Mouse (Mus musculus) spleen, adult 2 months (tissue): ENCODE measurements at regions not wholly inside any gene's neighbourhood (a gene's known extent, or its start where the extent isn't known, plus 50 kb on each side); places are given as distances from the start of the nearest gene placed in this dataset.
A peak's percentile ranks its signal among the peaks of the same experiment; 100 is the strongest.

Experiments used
- DNase-seq, 2 experiments: peaks; one replicate each; pipeline versions ENCODE4 v3.0.0 to v3.0.0-alpha.2; 2012 to 2021; ENCODE audit warnings: low spot score in 2 of 2, low read depth in 1 of 2
- H3K27ac ChIP-seq: fragments of 200-500 bp; 2 replicates; pipeline ENCODE4 v1.5.1; 2012; ENCODE audit warnings: low read length, inconsistent platforms; ENCODE audit not compliant: insufficient read depth
- H3K27me3 ChIP-seq: fragments of 200-500 bp; 2 replicates; pipeline ENCODE4 v1.6.1; 2012; ENCODE audit warnings: mild to moderate bottlenecking, moderate library complexity, low read length, inconsistent platforms; ENCODE audit not compliant: control insufficient read depth, insufficient read depth
- H3K36me3 ChIP-seq: fragments of 200-500 bp; 2 replicates; pipeline ENCODE4 v1.6.1; 2012; ENCODE audit warnings: mild to moderate bottlenecking, low read length, inconsistent platforms; ENCODE audit not compliant: control insufficient read depth, insufficient read depth
- H3K4me1 ChIP-seq: fragments of 200-500 bp; 2 replicates; pipeline ENCODE4 v1.6.1; 2011; ENCODE audit warnings: inconsistent platforms; ENCODE audit not compliant: control insufficient read depth, insufficient read depth, insufficient read length
- H3K4me3 ChIP-seq: fragments of 200-500 bp; 2 replicates; pipeline ENCODE4 v1.5.1; 2011; ENCODE audit warnings: mild to moderate bottlenecking, inconsistent platforms; ENCODE audit not compliant: insufficient read depth, insufficient read length; ENCODE audit errors: extremely low read depth
- CTCF ChIP-seq: fragments of 200-500 bp; IDR thresholded peaks from 2 replicates; pipeline ENCODE4 v1.5.1; 2011; ENCODE audit warnings: mild to moderate bottlenecking, inconsistent platforms; ENCODE audit not compliant: insufficient read depth, insufficient read length, insufficient replicate concordance; ENCODE audit errors: extremely low read depth
- POLR2A ChIP-seq: fragments of 200-500 bp; IDR thresholded peaks from 2 replicates; pipeline ENCODE4 v1.6.1; 2011; ENCODE audit warnings: low read depth, low read length, inconsistent platforms
- WGBS: fragments of 180-500 bp; shearing (Covaris S2); methylation state at CpG from one replicate; pipeline ENCODE4 v1.1.7; 2018; 5-methylcytosine and 5-hydroxymethylcytosine counted together

GRCm38 (mm10) chr19:15851622-15852021 lies 95.5 kb downstream of the Psat1 start:
- TF ChIP-seq CTCF = no peak
- TF ChIP-seq POLR2A = no peak
- Histone ChIP-seq H3K27me3 (no peaks in the 10 kb centered on the region), H3K27ac (no peak overlapping the region), H3K4me3 (no peak overlapping the region), H3K4me1 (no peaks in the 10 kb centered on the region), H3K36me3 (no peaks in the 10 kb centered on the region)
- WGBS = 93% methylated on average over 3 of the region's 3 CpGs
- DNase-seq = no peak

DNA sequence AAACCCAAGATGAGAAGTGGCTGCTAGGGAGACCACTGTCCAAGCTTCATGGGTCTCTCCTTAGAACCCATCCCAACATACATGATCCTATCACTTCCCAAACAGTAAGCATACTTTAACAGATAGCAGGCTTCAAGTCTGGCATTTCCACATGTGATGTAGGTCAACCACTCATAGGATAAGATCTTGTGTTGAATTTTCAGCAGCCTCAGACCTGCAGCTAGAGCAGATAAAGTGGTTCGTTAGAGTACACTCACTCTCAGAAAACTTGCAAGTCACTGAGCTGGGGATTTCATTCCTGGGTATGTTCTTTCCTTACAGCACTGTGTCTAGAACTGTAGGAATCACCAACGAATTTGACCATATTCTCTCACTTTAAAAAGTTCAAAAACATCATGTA lies 96.4 kb downstream of the Psat1 start:
- WGBS = 63% methylated on average over 2 of the region's 2 CpGs
- TF ChIP-seq POLR2A (no peak), CTCF (no peak)
- Histone ChIP-seq H3K4me3 (no peak overlapping the region), H3K4me1 (no peaks in the 10 kb centered on the region), H3K27me3 (no peaks in the 10 kb centered on the region), H3K27ac (no peak overlapping the region), H3K36me3 (no peaks in the 10 kb centered on the region)
- no peak for DNase-seq

GRCm38 (mm10) chr19:15849235-15849634 lies 97.9 kb downstream of the Psat1 start:
- 55% methylated on average over 4 of the region's 4 CpGs for WGBS
- no peak overlapping the region for H3K27ac ChIP-seq
- no peak for DNase-seq
- H3K27me3 ChIP-seq = no peaks in the 10 kb centered on the region
- no peak overlapping the region for H3K4me3 ChIP-seq
- no peaks in the 10 kb centered on the region for H3K36me3 ChIP-seq
- no peak for TF ChIP-seq CTCF
- TF ChIP-seq POLR2A = no peak
- no peaks in the 10 kb centered on the region for H3K4me1 ChIP-seq

DNA sequence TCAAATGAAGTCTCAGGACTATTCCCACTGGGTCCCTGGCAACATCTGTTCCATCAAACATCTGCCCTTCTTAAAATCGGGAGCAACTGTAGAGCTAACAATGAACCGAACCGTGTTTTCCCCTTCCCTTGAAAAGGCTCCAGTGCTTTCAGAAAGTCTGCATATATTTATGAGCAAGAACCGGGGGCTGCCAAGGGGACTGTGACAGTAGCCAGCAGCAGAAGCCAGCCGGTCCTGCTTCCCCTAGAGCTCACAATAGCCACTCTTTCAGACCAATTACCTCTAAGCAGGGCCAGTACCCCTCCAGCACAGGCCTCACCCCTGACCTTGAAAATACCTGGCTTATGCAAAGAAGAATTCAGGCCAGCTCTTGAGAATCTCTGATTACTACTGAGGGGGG lies 108.8 kb downstream of the Psat1 start:
- H3K4me3 ChIP-seq = no peak overlapping the region
- TF ChIP-seq CTCF = no peak
- no peak for TF ChIP-seq POLR2A
- 38% methylated on average over 5 of the region's 5 CpGs for WGBS
- H3K27me3 ChIP-seq = no peaks in the 10 kb centered on the region
- H3K36me3 ChIP-seq = no peaks in the 10 kb centered on the region
- peaks cover 13% of the 10 kb centered on the region; the same call in 1 of the 2 replicates for H3K4me1 ChIP-seq
- peak overlapping the region; percentile 22; the same call in 1 of the 2 replicates for H3K27ac ChIP-seq
- no peak for DNase-seq

- no peaks in the 10 kb centered on the region for H3K36me3 ChIP-seq
- peak overlapping the region; percentile 59 for H3K27ac ChIP-seq
- WGBS = 4% methylated on average over 1 of the region's 1 CpGs
- peak in 1 of 2 experiments; percentile 41 for DNase-seq
- no peaks in the 10 kb centered on the region for H3K27me3 ChIP-seq
- H3K4me3 ChIP-seq = no peak overlapping the region
- TF ChIP-seq POLR2A = no peak
- TF ChIP-seq CTCF = no peak
- peaks cover 13% of the 10 kb centered on the region; the same call in 1 of the 2 replicates for H3K4me1 ChIP-seq
Observed at GRCm38 (mm10) chr19:15837715-15838175, 109.4 kb downstream of the Psat1 start.

DNA sequence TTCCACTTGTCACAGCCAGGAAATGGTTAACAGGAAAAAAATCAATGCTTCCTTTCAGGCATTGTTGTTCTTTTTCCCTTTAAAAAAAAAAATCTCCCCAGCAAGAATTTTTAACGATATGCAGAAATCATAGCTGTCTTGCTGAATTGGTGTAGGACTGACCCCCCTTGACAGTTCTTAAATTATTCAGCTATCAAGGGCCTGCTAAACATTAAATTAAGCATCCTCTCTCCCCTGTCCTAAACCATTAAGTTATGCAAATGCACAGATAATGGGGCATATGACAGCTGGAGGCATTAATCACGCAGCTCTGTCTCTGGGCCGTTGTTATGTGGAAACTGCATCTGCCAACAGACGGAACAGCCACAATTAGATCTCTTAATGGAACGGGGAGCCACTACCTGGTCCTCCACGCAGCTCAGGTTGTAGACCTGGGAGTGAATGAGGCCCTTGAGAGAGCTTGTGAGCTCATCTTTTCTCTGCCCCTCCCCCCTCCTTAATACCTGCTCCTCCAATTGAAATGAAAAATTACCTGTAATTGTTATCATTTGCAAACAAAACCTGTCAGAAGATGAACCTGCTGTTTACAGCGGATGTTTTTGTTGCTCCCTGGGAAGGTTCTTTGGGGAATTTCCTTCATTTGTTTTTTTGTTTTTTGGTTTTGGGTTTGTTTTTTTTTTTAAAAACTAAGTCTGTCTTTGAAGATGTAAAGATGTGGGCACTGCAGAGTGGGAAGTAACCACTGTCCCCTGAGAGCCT lies 110.0 kb downstream of the Psat1 start:
- TF ChIP-seq CTCF = no peak
- TF ChIP-seq POLR2A = no peak
- no peak for DNase-seq

More for the DNA sequence above, 110.0 kb downstream of the Psat1 start:
- Histone ChIP-seq H3K36me3 (no peaks in the 10 kb centered on the region), H3K27me3 (no peaks in the 10 kb centered on the region), H3K4me3 (no peak overlapping the region), H3K4me1 (peaks cover 13% of the 10 kb centered on the region; the same call in 1 of the 2 replicates), H3K27ac (peak overlapping the region; percentile 86)
- WGBS = 4% methylated on average over 7 of the region's 7 CpGs
